Mouse (Mus musculus) forebrain, embryonic 16.5 days (tissue): ENCODE data around the gene AU021092. TPM values are rescaled to one million over a fixed set of nuclear protein-coding genes. Genes with fewer than 3 reads are reported as not detected.

Source experiments
- ATAC-seq: fragments of 200-750 bp; cut with Nextera tagmentation; 2 replicates; pipeline ENCODE4 v1.8.0; 2017; ENCODE audit warnings: mild to moderate bottlenecking, moderate library complexity
- H3K27ac ChIP-seq: fragments of 300-500 bp; sonication (generic); 2 replicates; pipeline ENCODE4 v1.5.1; 2014; ENCODE audit warnings: low read length, control low read depth
- H3K27me3 ChIP-seq: fragments of 300-500 bp; sonication (generic); replicated peaks from 2 replicates; pipeline ENCODE4 v1.6.1; 2014; ENCODE audit warnings: low read length; ENCODE audit not compliant: control insufficient read depth, insufficient read depth
- H3K36me3 ChIP-seq: fragments of 300-500 bp; sonication (generic); 2 replicates; pipeline ENCODE4 v1.6.1; 2014; ENCODE audit not compliant: control insufficient read depth, insufficient read depth
- H3K4me1 ChIP-seq: fragments of 300-500 bp; sonication (generic); replicated peaks from 2 replicates; pipeline ENCODE4 v1.6.1; 2014; ENCODE audit warnings: low read length; ENCODE audit not compliant: control insufficient read depth, insufficient read depth
- H3K4me2 ChIP-seq: fragments of 300-500 bp; sonication (generic); 2 replicates; pipeline ENCODE4 v1.6.1; 2014; ENCODE audit warnings: mild to moderate bottlenecking, low read length, control low read depth
- H3K4me3 ChIP-seq: fragments of 300-500 bp; sonication (generic); replicated peaks from 2 replicates; pipeline ENCODE4 v1.5.1; 2014; ENCODE audit warnings: mild to moderate bottlenecking, low read length, control low read depth
- H3K9ac ChIP-seq: fragments of 300-500 bp; sonication (generic); replicated peaks from 2 replicates; pipeline ENCODE4 v1.6.1; 2014; ENCODE audit warnings: low read depth, low read length, control low read depth
- H3K9me3 ChIP-seq: fragments of 300-500 bp; sonication (generic); 2 replicates; pipeline ENCODE4 v1.6.1; 2016; ENCODE audit warnings: low read length; ENCODE audit not compliant: control insufficient read depth
- WGBS: fragments of 180-500 bp; shearing (Covaris S2); extraction: QIAGEN DNeasy Blood & Tissue Kit; methylation state at CpG from one replicate; pipeline ENCODE4 v1.1.7; 2014; 5-methylcytosine and 5-hydroxymethylcytosine counted together
- polyA plus RNA-seq: library from polyadenylated mRNA; unstranded; fragments of >200 nt; fragmentation: Nextera tagmentation; extraction: Ambion mirVana; gene quantifications from 2 replicates; pipeline ENCODE4 v1.2.1, GENCODE M21; 2015

Gene AU021092
- polyA plus RNA-seq, 1 experiment from 2014 or later = 14.3 TPM

DNA sequence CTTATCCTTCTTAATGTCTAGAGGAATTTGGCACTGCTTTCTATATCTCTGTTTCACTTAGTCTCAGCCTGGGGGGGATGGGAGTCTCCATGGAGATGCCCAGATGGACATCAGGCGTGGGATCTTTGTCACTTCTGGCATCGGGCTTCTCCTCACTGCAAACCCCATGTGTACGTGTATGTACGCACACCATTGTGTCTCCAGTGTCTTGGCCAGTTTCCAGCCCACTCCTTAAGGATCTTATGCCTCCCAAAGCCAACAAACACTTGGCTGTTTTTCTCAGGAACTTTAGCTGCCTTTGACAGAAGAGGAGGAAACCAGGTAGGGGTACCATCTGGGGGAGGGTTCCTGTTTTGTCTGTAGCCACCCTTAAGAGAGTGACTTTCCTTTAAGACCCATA is 696 bp downstream of the AU021092 start:
- WGBS = 45% methylated on average over 4 of the region's 4 CpGs
- Histone ChIP-seq H3K4me2 (no peak overlapping the region), H3K36me3 (no peaks in the 10 kb centered on the region), H3K9ac (no peak overlapping the region), H3K4me1 (no peaks in the 10 kb centered on the region), H3K27ac (no peak overlapping the region), H3K4me3 (no peak overlapping the region), H3K27me3 (no peaks in the 10 kb centered on the region; the same call in 1 of the 2 replicates), H3K9me3 (no peaks in the 10 kb centered on the region)
- ATAC-seq = no peak

DNA sequence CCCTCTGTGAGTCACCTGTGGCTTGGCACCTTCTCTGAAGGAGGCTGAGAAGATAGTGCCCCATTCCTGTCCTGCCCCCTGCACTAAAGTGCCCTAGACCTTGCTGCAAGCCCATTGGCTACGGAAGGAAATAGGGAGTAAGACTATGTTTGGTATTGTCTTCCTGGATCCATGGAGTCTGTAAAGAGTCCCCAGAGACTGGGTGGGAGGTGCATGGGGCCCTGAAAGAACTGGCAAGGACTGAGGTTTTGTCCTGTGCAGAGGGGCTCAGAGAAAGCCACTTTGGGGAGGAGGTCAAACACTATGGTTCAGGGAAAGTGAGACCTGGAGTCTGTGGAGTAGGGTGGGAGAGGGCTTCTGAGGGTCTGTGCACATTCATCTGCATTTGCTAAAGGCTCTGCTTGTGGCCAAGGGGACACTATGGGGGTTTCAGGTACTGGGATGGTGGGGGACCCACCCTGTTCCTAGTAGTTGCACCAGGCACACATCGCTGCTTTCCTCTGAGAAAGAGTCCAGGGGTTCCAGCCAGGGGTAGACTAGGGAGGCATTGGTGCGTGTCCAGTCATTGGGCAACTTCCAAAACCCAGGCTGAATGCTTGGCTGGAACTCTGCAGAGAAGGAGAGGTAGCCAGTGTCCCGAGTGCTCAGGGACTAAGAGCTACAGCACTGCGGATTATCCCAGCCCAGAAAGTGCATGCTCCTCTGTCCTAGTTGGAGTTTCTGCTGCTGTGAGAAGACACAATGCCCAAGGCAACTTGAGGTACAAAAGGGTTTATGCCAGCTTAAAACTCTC is 4.6 kb downstream of the AU021092 start:
- Histone ChIP-seq H3K4me3 (no peak overlapping the region), H3K9ac (no peak overlapping the region), H3K4me1 (no peaks in the 10 kb centered on the region), H3K9me3 (no peaks in the 10 kb centered on the region), H3K4me2 (no peak overlapping the region), H3K27ac (no peak overlapping the region), H3K27me3 (no peaks in the 10 kb centered on the region; the same call in 1 of the 2 replicates), H3K36me3 (no peaks in the 10 kb centered on the region)
- no peak for ATAC-seq
- WGBS = 60% methylated on average over 5 of the region's 5 CpGs

- no peak for ATAC-seq
- Histone ChIP-seq H3K27me3 (no peaks in the 10 kb centered on the region; the same call in 1 of the 2 replicates), H3K4me3 (no peak overlapping the region), H3K9me3 (no peaks in the 10 kb centered on the region), H3K36me3 (no peaks in the 10 kb centered on the region), H3K4me1 (no peaks in the 10 kb centered on the region), H3K4me2 (no peak overlapping the region), H3K27ac (no peak overlapping the region), H3K9ac (no peak overlapping the region)
- 77% methylated on average over 6 of the region's 6 CpGs for WGBS
These were observed 5.4 kb downstream of the AU021092 start for GRCm38 (mm10) chr16:5216686-5217085.

DNA sequence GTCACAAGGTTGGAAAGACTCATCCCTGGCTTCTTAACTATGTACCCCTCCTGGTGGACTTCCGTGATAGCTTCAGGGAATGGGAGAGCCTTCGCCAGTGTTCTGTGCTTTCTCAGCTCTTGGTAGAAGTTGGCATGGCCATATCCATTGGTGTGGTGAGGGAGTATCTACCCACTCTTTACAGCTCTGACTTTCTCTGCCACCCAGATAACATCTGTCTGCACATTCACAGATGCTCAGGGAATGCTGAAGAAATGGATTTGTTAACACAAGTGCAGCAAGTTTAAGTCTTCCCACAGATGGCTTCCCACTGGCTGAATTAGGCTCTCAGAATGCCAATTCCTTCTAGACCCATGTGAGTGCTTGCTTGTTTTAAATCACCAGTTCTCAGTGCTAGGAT is 8.0 kb downstream of the AU021092 start:
- no peaks in the 10 kb centered on the region for H3K36me3 ChIP-seq
- H3K9me3 ChIP-seq = no peaks in the 10 kb centered on the region
- H3K4me1 ChIP-seq = no peaks in the 10 kb centered on the region
- H3K27ac ChIP-seq = no peak overlapping the region
- H3K9ac ChIP-seq = no peak overlapping the region
- no peak overlapping the region for H3K4me2 ChIP-seq
- no peak for ATAC-seq
- no peaks in the 10 kb centered on the region for H3K27me3 ChIP-seq
- WGBS = 93% methylated on average over 2 of the region's 2 CpGs
- no peak overlapping the region for H3K4me3 ChIP-seq

DNA sequence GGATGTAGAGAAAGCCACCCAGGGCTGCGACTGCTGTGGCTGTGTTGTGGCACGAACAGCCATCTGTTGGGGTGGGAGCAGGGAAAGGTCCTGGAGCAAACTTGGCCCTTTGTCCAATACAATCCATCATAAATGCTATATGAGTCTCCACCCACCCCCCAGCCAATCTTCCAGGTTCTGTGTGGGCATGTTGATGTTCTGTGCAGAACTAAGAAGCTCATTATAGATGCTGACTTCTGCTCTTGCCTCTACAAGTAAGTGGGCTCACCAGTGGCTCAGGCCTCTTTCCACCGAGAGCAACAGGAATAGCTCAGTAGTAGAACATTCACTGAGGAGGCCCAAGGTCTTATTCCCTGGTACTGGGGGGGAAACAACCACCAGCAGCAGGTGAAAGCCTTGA is 9.9 kb downstream of the AU021092 start:
- H3K4me3 ChIP-seq = no peak overlapping the region
- 77% methylated on average over 3 of the region's 3 CpGs for WGBS
- no peaks in the 10 kb centered on the region for H3K27me3 ChIP-seq
- H3K36me3 ChIP-seq = no peaks in the 10 kb centered on the region
- H3K9me3 ChIP-seq = no peaks in the 10 kb centered on the region
- no peaks in the 10 kb centered on the region for H3K4me1 ChIP-seq
- no peak overlapping the region for H3K9ac ChIP-seq
- no peak overlapping the region for H3K27ac ChIP-seq
- ATAC-seq = no peak
- no peak overlapping the region for H3K4me2 ChIP-seq

DNA sequence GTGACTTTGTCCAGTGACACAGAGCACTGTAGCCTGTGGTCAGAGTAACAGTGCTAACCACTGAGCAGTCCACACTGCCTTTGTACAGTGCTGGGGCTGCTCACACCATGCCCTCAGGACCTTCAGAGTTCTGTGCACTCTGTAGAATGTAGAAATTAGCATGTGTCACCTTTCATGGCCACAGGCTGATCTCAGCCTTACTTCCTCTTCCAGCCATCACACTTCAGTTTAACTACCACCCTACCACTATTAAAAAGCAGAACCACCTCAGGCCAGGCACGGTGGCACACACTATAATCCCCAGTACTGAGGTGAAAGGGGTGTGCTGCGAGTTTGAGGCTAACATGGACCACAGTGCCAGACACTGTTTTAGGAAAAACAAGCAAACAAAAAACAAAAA is 11.7 kb downstream of the AU021092 start:
- no peaks in the 10 kb centered on the region for H3K9me3 ChIP-seq
- H3K4me1 ChIP-seq = no peaks in the 10 kb centered on the region
- H3K27me3 ChIP-seq = no peaks in the 10 kb centered on the region
- 71% methylated on average over 2 of the region's 2 CpGs for WGBS
- H3K9ac ChIP-seq = no peak overlapping the region
- H3K36me3 ChIP-seq = no peaks in the 10 kb centered on the region
- H3K27ac ChIP-seq = no peak overlapping the region
- no peak overlapping the region for H3K4me3 ChIP-seq
- no peak for ATAC-seq
- no peak overlapping the region for H3K4me2 ChIP-seq

GRCm38 (mm10) chr16:5206051-5206450 is 16.0 kb downstream of the AU021092 start:
- Histone ChIP-seq H3K27me3 (no peaks in the 10 kb centered on the region), H3K9me3 (no peaks in the 10 kb centered on the region), H3K4me2 (no peak overlapping the region), H3K4me1 (peaks cover 13% of the 10 kb centered on the region), H3K9ac (no peak overlapping the region), H3K27ac (no peak overlapping the region), H3K36me3 (no peaks in the 10 kb centered on the region), H3K4me3 (no peak overlapping the region)
- 74% methylated on average over 5 of the region's 5 CpGs for WGBS
- ATAC-seq = no peak

DNA sequence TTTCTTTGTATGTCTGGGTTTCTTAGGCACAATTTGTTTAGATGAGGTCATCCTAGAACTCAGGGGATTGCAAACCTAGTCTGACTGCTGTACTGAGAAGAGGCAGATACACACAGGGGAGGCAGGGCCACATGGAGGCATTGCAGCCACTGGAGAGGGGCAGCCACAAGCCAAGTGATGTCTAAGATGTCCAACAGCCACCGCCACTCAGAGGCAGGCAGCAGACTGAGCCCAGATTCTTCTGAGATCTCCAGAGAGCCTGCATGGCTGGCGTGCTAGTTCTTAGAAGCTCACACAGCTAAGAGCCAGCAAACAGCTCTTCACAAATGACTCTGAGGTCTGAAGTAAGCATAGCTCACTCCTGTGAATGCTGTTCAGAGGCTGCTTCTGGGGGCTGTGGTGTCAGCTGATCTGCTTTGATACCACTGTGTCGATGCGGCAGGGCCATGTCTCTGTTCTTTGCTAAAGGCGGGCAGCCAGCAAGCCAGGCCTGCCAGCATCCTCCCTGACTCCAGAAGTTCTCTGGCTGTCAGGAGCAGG is 16.6 kb downstream of the AU021092 start:
- Histone ChIP-seq H3K4me2 (no peak overlapping the region), H3K4me3 (no peak overlapping the region), H3K36me3 (no peaks in the 10 kb centered on the region), H3K9me3 (no peaks in the 10 kb centered on the region), H3K9ac (no peak overlapping the region), H3K4me1 (peaks cover 13% of the 10 kb centered on the region), H3K27ac (no peak overlapping the region), H3K27me3 (no peaks in the 10 kb centered on the region)
- WGBS = 91% methylated on average over 5 of the region's 5 CpGs
- no peak for ATAC-seq

DNA sequence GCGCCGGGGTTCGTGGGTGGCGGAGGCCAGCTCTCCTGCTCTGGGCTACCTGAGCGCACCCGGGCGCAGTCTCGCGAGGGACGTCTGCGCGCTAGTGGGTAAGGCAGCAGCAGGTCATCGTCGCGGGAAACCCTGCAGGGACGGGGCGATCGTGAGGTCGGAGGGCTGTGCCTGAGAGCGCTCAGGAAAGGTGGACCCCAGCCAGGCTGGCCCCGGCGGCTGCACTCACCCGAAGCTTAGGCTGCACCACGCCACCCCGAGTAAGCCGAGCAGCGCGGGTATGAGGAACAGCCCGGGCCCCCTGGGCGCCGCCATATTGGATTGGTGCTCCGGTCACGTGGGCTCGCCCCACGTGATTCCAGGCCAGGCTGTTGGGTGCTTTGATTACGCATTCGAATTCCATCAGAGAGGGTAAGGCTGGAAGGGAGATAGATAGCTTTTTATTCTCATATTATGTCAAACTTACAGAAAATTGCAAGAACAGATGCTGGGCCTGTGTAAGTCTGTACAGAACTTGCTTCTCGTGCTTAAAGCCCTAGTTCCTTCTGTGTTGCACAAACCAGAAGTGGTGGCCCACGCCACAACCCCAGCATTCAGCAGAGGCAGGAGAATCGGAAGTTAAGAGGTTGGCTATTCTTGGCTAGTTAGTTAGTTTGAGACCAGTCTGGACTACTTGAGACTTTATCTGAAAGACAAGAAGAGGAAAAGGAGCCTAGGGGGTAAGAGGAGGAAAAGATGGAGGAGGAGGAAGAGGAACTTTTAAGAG is 18.2 kb downstream of the AU021092 start, which contains the start of gene Nagpa:
Nagpa (minus strand) TSS at position 345 of the 766 bp plus-strand sequence.
- Histone ChIP-seq H3K4me3 (peak within 1 kb of the TSS; percentile 85), H3K9ac (peak within 1 kb of the TSS; percentile 79), H3K9me3 (no peaks in the 10 kb centered on the region), H3K27ac (no peak within 1 kb of the TSS), H3K4me2 (peak within 1 kb of the TSS; percentile 91), H3K27me3 (no peaks in the 10 kb centered on the region), H3K4me1 (peaks cover 13% of the 10 kb centered on the region), H3K36me3 (no peaks in the 10 kb centered on the region)
- ATAC-seq = peak; percentile 96
- WGBS = 4% methylated on average over 40 of the region's 40 CpGs
